Mouse (Mus musculus) CH12.LX (cell line): Measurements from ENCODE around the gene Hsf2. TPM values are rescaled to one million over a fixed set of nuclear protein-coding genes. Genes with fewer than 3 reads are reported as not detected.
"Not testable (repeated sequence)": the region's sequence is repeated elsewhere in the genome, so short reads cannot be mapped to it uniquely, and the experiment has no call there.

Source experiments
- DNase-seq: peaks from one replicate; pipeline ENCODE4 v3.0.0-alpha.2; 2013; ENCODE audit errors: extremely low read depth
- H3K27ac ChIP-seq: 2 replicates; pipeline ENCODE4 v1.5.1; 2012; ENCODE audit warnings: low read depth, mild to moderate bottlenecking, control low read depth, moderate library complexity; ENCODE audit not compliant: insufficient read depth
- H3K27me3 ChIP-seq: replicated peaks from 2 replicates; pipeline ENCODE3; 2012; ENCODE audit warnings: inconsistent platforms
- H3K36me3 ChIP-seq, 2 experiments: replicated peaks in 1 of 2; 2 replicates each; pipeline versions ENCODE3 to v1.6.1; 2012; ENCODE audit warnings: inconsistent platforms in 1 of 2, low read length in 1 of 2, mild to moderate bottlenecking in 1 of 2, mixed read lengths in 1 of 2, moderate library complexity in 1 of 2; ENCODE audit not compliant: control insufficient read depth in 1 of 2, insufficient read depth in 1 of 2
- H3K4me1 ChIP-seq, 2 experiments: 2 replicates each; pipeline ENCODE4 v1.6.1; 2012; ENCODE audit warnings: inconsistent platforms in 1 of 2, moderate library complexity in 1 of 2; ENCODE audit not compliant: insufficient read depth in 2 of 2, control insufficient read depth in 1 of 2
- H3K4me2 ChIP-seq: 2 replicates; pipeline ENCODE4 v1.6.1; 2012; ENCODE audit warnings: low read depth, mild to moderate bottlenecking, control low read depth; ENCODE audit not compliant: poor library complexity, insufficient read depth, severe bottlenecking
- H3K4me3 ChIP-seq, 3 experiments: fragments of 150-350 bp in 1 of 3; sonication (generic) in 1 of 3; replicated peaks in 1 of 3; 2 replicates each; pipeline versions ENCODE3 to v1.5.1; 2011 to 2012; ENCODE audit warnings: low read depth in 2 of 3, low read length in 2 of 3, mild to moderate bottlenecking in 2 of 3, moderate library complexity in 2 of 3, control low read depth in 1 of 3, improper control_type of control experiment in 1 of 3, inconsistent platforms in 1 of 3, mixed read lengths in 1 of 3; ENCODE audit not compliant: poor library complexity in 1 of 3
- H3K79me2 ChIP-seq: replicated peaks from 2 replicates; pipeline ENCODE4 v1.6.1; 2012; ENCODE audit warnings: mild to moderate bottlenecking, moderate library complexity; ENCODE audit not compliant: control insufficient read depth, poor library complexity, insufficient read depth, severe bottlenecking; ENCODE audit errors: extremely low read depth
- H3K9ac ChIP-seq: 2 replicates; pipeline ENCODE4 v1.6.1; 2012; ENCODE audit warnings: low read depth, mild to moderate bottlenecking, control low read depth, moderate library complexity; ENCODE audit not compliant: insufficient read depth
- H3K9me3 ChIP-seq: replicated peaks from 2 replicates; pipeline ENCODE3; 2012; ENCODE audit warnings: low read length, inconsistent platforms, mixed read lengths
- BHLHE40 ChIP-seq: IDR thresholded peaks from 2 replicates; pipeline ENCODE4 v1.6.1; 2011; ENCODE audit warnings: mild to moderate bottlenecking, low read depth, low read length, improper control_type of control experiment
- ELF1 ChIP-seq: IDR thresholded peaks from 2 replicates; pipeline ENCODE4 v1.6.1; 2014; ENCODE audit warnings: low read depth, mild to moderate bottlenecking, inconsistent platforms, low read length, improper control_type of control experiment
- ETS1 ChIP-seq: conservative IDR thresholded peaks from 2 replicates; pipeline ENCODE4 v1.6.1; 2012; ENCODE audit warnings: low read depth, mild to moderate bottlenecking, inconsistent platforms, low read length, improper control_type of control experiment, moderate library complexity
- HCFC1 ChIP-seq: IDR thresholded peaks from 2 replicates; pipeline ENCODE4 v1.6.1; 2012; ENCODE audit warnings: low read depth, mild to moderate bottlenecking, inconsistent platforms, low read length, improper control_type of control experiment
- JUND ChIP-seq: conservative IDR thresholded peaks from 2 replicates; pipeline ENCODE4 v1.6.1; 2011; ENCODE audit warnings: low read depth, low read length, improper control_type of control experiment
- KAT2A ChIP-seq: IDR thresholded peaks from 2 replicates; pipeline ENCODE4 v1.6.1; 2012; ENCODE audit warnings: low read length, improper control_type of control experiment, inconsistent platforms; ENCODE audit not compliant: insufficient replicate concordance
- MAFK ChIP-seq: IDR thresholded peaks from 2 replicates; pipeline ENCODE4 v1.6.1; 2011; ENCODE audit warnings: low read length, improper control_type of control experiment; ENCODE audit not compliant: insufficient replicate concordance
- MAX ChIP-seq: IDR thresholded peaks from 2 replicates; pipeline ENCODE4 v1.6.1; 2011; ENCODE audit warnings: low read length, improper control_type of control experiment
- MXI1 ChIP-seq: IDR thresholded peaks from 2 replicates; pipeline ENCODE4 v1.6.1; 2011; ENCODE audit warnings: mild to moderate bottlenecking, low read depth, low read length, improper control_type of control experiment
- MYC ChIP-seq: IDR thresholded peaks from 2 replicates; pipeline ENCODE4 v1.6.1; 2011; ENCODE audit warnings: low read depth, mild to moderate bottlenecking, improper control_type of control experiment, low read length
- NELFE ChIP-seq: IDR thresholded peaks from 2 replicates; pipeline ENCODE4 v1.6.1; 2011; ENCODE audit warnings: low read depth, low read length, improper control_type of control experiment
- NRF1 ChIP-seq: IDR thresholded peaks from 2 replicates; pipeline ENCODE4 v1.6.1; 2014; ENCODE audit warnings: low read depth, mild to moderate bottlenecking, inconsistent platforms, low read length, improper control_type of control experiment, moderate library complexity
- PAX5 ChIP-seq: IDR thresholded peaks from 2 replicates; pipeline ENCODE4 v1.6.1; 2012; ENCODE audit warnings: low read length, inconsistent platforms, mixed read lengths
- POLR2A ChIP-seq: IDR thresholded peaks from 2 replicates; pipeline ENCODE4 v1.6.1; 2011; ENCODE audit warnings: low read depth, mild to moderate bottlenecking, improper control_type of control experiment, low read length
- POLR2AphosphoS2 ChIP-seq: IDR thresholded peaks from 2 replicates; pipeline ENCODE4 v1.6.1; 2011; ENCODE audit warnings: low read depth, low read length, improper control_type of control experiment
- SIN3A ChIP-seq: IDR thresholded peaks from 2 replicates; pipeline ENCODE4 v1.6.1; 2012; ENCODE audit warnings: low read length, improper control_type of control experiment, inconsistent platforms
- TBP ChIP-seq: conservative IDR thresholded peaks from 2 replicates; pipeline ENCODE4 v1.6.1; 2011; ENCODE audit warnings: low read depth, low read length, improper control_type of control experiment
- TCF12 ChIP-seq: IDR thresholded peaks from 2 replicates; pipeline ENCODE4 v1.6.1; 2014; ENCODE audit warnings: low read depth, mild to moderate bottlenecking, inconsistent platforms, low read length, improper control_type of control experiment
- UBTF ChIP-seq: IDR thresholded peaks from 2 replicates; pipeline ENCODE4 v1.6.1; 2012; ENCODE audit warnings: low read depth, mild to moderate bottlenecking, inconsistent platforms, low read length, improper control_type of control experiment, moderate library complexity
- USF1 ChIP-seq: IDR thresholded peaks from 2 replicates; pipeline ENCODE4 v1.6.1; 2014; ENCODE audit warnings: low read depth, mild to moderate bottlenecking, inconsistent platforms, low read length, improper control_type of control experiment
- USF2 ChIP-seq: conservative IDR thresholded peaks from 2 replicates; pipeline ENCODE4 v1.6.1; 2011; ENCODE audit warnings: low read depth, low read length, improper control_type of control experiment
- dilution Hi-C: fragments of 300-500 bp; cut with MboI; formaldehyde crosslinking; loops from 2 replicates; pipeline ENCODE4 v1.14.3; 2020; ENCODE audit warnings: low sequenced_read_pairs; ENCODE audit not compliant: extremely low pct_unique_long_range_greater_than_20kb, extremely low pct_ligation_motif_present
- in situ Hi-C: fragments of 300-500 bp; cut with MboI; formaldehyde crosslinking; loops from 3 replicates; pipeline ENCODE4 v1.14.3; 2019; ENCODE audit warnings: low sequenced_read_pairs, low pct_ligation_motif_present, low pct_unique_long_range_greater_than_20kb, mixed read lengths
- polyA plus RNA-seq: library from polyadenylated mRNA; unstranded; fragments of >175 nt; gene quantifications from 2 replicates; pipeline ENCODE4 v1.2.1, GENCODE M21; 2012; ENCODE audit warnings: low read depth; ENCODE audit not compliant: insufficient read length
- total RNA-seq, 2 experiments: library from RNA; depleted of rRNA; stranded (reverse); fragments of 300-350 nt in 1 of 2; fragments of >200 nt in 1 of 2; gene quantifications; 2 replicates each; pipeline ENCODE4 v1.2.3; 2012 to 2014

The Hsf2 gene
- total and polyA plus RNA-seq, 3 experiments: 7.4 to 11.9 (median 8.4) TPM

DNA sequence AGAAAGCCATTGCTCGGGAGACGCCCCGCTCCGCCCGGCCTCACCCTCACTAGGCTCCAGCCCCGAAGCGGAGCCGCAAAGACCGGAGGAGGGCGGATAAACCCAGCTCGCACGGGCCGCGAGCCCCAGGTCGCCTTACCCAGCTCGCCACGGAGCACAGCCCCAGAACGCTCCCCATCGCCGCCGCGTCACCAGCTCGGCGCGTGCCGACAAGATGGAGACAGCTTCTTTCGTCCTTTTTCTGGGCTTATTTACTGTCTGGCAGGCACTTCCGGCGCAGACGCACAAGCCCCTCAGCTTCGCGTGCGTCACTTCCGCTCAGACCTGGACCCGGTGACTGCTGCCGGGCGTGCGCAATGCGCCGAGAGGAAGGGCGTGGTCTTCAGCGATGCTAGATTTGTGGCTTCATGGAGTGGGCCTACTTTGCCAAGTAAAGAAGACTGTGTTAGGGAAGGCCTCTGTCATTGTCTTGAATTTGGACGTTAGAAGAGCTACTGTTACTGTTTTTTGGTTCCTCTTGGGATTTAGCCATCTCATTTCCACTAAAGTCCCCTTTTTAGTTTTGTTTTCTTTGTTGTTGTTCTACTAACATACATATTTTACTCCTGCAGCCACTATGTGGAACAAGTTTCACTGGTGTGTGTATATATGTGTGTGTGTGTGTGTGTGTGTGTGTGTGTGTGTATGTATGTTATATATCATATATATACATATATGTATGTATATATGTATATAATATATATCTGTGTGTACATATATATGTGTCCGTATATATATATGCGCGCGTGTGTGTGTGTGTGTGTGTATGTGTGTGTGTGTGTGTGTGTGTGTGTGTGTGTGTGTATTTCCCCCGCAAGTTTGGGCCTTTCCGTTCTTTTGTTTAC is 46.3 kb downstream of the Hsf2 start, which contains the start of gene Serinc1:
Gene Serinc1, minus strand, starts transcription at position 313 of the 884 bp plus-strand sequence.
- in situ Hi-C loops (no loop called here), dilution Hi-C loops (no loop called here)
- H3K9me3 ChIP-seq: no peaks in the 10 kb centered on the region
- DNase-seq: peak; percentile 97
- H3K27me3 ChIP-seq: no peaks in the 10 kb centered on the region
- H3K27ac ChIP-seq: peak within 1 kb of the TSS; percentile 73
- H3K4me3 ChIP-seq: peak within 1 kb of the TSS; percentile 73 to 96 (median 84)
- H3K9ac ChIP-seq: peak within 1 kb of the TSS; percentile 79
- H3K79me2 ChIP-seq: peaks cover 36% of the 10 kb centered on the region
- H3K4me2 ChIP-seq: peak within 1 kb of the TSS; percentile 37; the same call in 1 of the 2 replicates
- TF ChIP-seq MAX (peak; percentile 57; the same call in 1 of the 2 replicates), ELF1 (peak; percentile 87), MAFK (no peak), BHLHE40 (peak; percentile 83), NRF1 (peak; percentile 89), TCF12 (peak; percentile 82; the same call in 1 of the 2 replicates), MXI1 (peak; percentile 46; the same call in 1 of the 2 replicates), PAX5 (no peak), POLR2A (peak; percentile 88), NELFE (peak; percentile 86), HCFC1 (peak; percentile 89), UBTF (0 out of 2 replicates have a peak, but pooled peaks have one; percentile 47), JUND (no peak), USF1 (peak; percentile 49), POLR2AphosphoS2 (peak; percentile 67; the same call in 1 of the 2 replicates), KAT2A (peak; percentile 73; the same call in 1 of the 2 replicates), SIN3A (no peak), MYC (0 out of 2 replicates have a peak, but pooled peaks have one; percentile 12), TBP (peak; percentile 86), USF2 (peak; percentile 20; the same call in 1 of the 2 replicates), ETS1 (no peak)
- H3K36me3 ChIP-seq: peaks cover 0 to 11% of the 10 kb centered on the region in 2 experiments
- peaks cover 0 to 25% of the 10 kb centered on the region in 2 experiments; a peak in 3 of 4 replicates for H3K4me1 ChIP-seq

GRCm38 (mm10) chr10:57543890-57544289 is 57.7 kb downstream of the Hsf2 start:
- H3K4me2 ChIP-seq, H3K4me3 ChIP-seq, DNase-seq, H3K4me1 ChIP-seq, in situ Hi-C loops, H3K9ac ChIP-seq, H3K27ac ChIP-seq, H3K79me2 ChIP-seq, H3K36me3 ChIP-seq, H3K9me3 ChIP-seq, dilution Hi-C loops, H3K27me3 ChIP-seq: not testable (repeated sequence)
